Mouse (Mus musculus) limb, embryonic 15.5 days (tissue): Measurements from ENCODE around the gene Dcaf12l2. TPM values are rescaled to one million over a fixed set of nuclear protein-coding genes. Genes with fewer than 3 reads are reported as not detected.

Source experiments
- ATAC-seq: fragments of 200-750 bp; cut with Nextera tagmentation; 2 replicates; pipeline ENCODE4 v1.8.0; 2017; ENCODE audit warnings: low read depth, moderate TSS enrichment; ENCODE audit not compliant: insufficient number of reproducible peaks, low FRiP score, low TSS enrichment
- H3K27ac ChIP-seq: fragments of 300-500 bp; sonication (generic); 2 replicates; pipeline ENCODE4 v1.5.1; 2015; ENCODE audit warnings: moderate library complexity, mild to moderate bottlenecking, inconsistent platforms
- H3K27me3 ChIP-seq: fragments of 300-500 bp; sonication (generic); 2 replicates; pipeline ENCODE4 v1.6.1; 2015; ENCODE audit warnings: inconsistent platforms
- H3K36me3 ChIP-seq: fragments of 300-500 bp; sonication (generic); 2 replicates; pipeline ENCODE4 v1.6.1; 2015; ENCODE audit warnings: inconsistent platforms
- H3K4me1 ChIP-seq: fragments of 300-500 bp; sonication (generic); 2 replicates; pipeline ENCODE4 v1.6.1; 2015; ENCODE audit warnings: inconsistent platforms
- H3K4me2 ChIP-seq: fragments of 300-500 bp; sonication (generic); 2 replicates; pipeline ENCODE4 v1.6.1; 2015; ENCODE audit warnings: mild to moderate bottlenecking, inconsistent platforms
- H3K4me3 ChIP-seq: fragments of 300-500 bp; sonication (generic); 2 replicates; pipeline ENCODE4 v1.5.1; 2015; ENCODE audit warnings: mild to moderate bottlenecking, inconsistent platforms
- H3K9ac ChIP-seq: fragments of 300-500 bp; sonication (generic); 2 replicates; pipeline ENCODE4 v1.6.1; 2015; ENCODE audit warnings: inconsistent platforms
- H3K9me3 ChIP-seq: fragments of 300-500 bp; sonication (generic); 2 replicates; pipeline ENCODE4 v1.6.1; 2016; ENCODE audit warnings: inconsistent platforms
- WGBS: fragments of 180-500 bp; shearing (Covaris S2); methylation state at CpG from one replicate; pipeline ENCODE4 v1.1.7; 2015; 5-methylcytosine and 5-hydroxymethylcytosine counted together
- polyA plus RNA-seq: library from polyadenylated mRNA; unstranded; fragments of >200 nt; fragmentation: Nextera tagmentation; extraction: Ambion mirVana; gene quantifications from 2 replicates; pipeline ENCODE4 v1.2.1, GENCODE M21; 2015

The Dcaf12l2 gene
- polyA plus RNA-seq = 2.2 and 2.5 TPM in 2 replicates

DNA sequence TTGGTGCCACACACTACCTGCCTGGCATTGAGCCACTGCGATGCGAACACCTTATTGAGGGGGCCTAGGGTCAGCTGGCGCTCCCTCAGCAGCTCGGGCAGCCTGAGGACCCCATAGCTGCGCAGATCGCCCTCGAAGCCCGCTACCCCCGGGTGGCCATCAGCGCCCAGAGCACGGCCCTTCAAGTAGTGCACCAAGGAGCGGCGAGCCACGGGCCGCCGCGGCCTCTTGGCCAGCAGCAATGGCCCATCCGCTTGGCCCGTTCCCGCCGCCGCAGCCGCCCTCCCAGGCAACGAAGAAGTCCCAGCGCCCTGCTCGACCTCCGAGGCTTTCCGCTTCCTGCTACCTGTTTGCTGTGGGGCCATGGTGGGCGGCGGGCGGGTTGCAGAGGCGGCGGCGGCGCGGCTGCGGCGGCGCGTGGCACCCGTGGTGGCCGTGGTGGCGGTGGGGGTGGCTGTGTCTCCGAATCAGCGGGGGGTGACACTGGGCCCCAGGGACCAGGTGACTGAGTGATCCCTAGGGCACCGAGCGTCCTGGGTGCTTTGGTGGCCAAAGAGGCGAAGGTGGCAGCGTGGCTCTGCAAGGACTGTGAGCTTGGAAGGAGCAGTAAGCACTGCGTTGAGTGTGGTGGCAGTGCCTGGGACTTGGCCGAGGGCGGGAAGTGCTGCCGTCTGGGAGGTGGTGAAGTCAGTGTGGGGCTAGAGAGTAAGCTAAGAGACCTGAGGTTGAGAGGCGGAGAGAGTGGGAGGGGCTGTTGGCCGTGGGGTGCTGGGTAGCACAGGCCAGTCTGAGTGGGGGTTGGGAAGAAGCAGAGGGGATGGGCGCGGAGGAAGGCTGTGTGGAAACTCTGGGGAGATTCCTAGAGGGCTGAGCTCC, at the start of gene Dcaf12l2:
Dcaf12l2 (minus strand) TSS at position 697 of the 876 bp plus-strand sequence.
- Histone ChIP-seq H3K4me1 (no peaks in the 10 kb centered on the region), H3K27ac (no peak within 1 kb of the TSS), H3K27me3 (no peaks in the 10 kb centered on the region), H3K9ac (peak within 1 kb of the TSS; percentile 39), H3K9me3 (no peaks in the 10 kb centered on the region), H3K36me3 (no peaks in the 10 kb centered on the region), H3K4me2 (peak within 1 kb of the TSS; percentile 63), H3K4me3 (peak within 1 kb of the TSS; percentile 50)
- WGBS = 24% methylated on average over 44 of the region's 57 CpGs
- 0 out of 2 replicates have a peak, but pooled peaks have one; percentile 75 for ATAC-seq

DNA sequence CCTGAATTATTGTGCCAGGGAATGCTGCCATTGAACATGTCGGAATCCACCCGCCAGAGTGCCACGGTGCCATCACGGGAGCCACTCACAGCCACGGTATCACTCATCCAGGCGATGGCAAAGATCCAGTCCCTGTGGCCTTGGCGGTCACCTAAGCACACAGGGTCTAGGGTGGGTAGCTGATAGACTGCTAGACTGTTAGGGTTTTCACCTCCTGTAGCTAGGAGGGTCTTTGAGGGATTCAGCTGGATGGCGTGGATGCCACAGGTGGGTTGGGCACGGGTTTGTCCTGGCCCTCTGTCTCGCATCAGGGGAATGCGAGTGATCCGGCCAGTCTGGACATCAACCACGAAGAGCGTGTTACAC, 879 bp downstream of the Dcaf12l2 start:
- no peaks in the 10 kb centered on the region for H3K36me3 ChIP-seq
- no peaks in the 10 kb centered on the region for H3K4me1 ChIP-seq
- no peaks in the 10 kb centered on the region for H3K27me3 ChIP-seq
- peak overlapping the region; percentile 50 for H3K4me3 ChIP-seq
- no peak overlapping the region for H3K27ac ChIP-seq
- ATAC-seq = no peak
- no peaks in the 10 kb centered on the region for H3K9me3 ChIP-seq
- peak overlapping the region; percentile 63 for H3K4me2 ChIP-seq
- no peak overlapping the region for H3K9ac ChIP-seq
- 77% methylated on average over 14 of the region's 14 CpGs for WGBS
